Mouse (Mus musculus): ENCODE data around the gene Gm7271.

DNA sequence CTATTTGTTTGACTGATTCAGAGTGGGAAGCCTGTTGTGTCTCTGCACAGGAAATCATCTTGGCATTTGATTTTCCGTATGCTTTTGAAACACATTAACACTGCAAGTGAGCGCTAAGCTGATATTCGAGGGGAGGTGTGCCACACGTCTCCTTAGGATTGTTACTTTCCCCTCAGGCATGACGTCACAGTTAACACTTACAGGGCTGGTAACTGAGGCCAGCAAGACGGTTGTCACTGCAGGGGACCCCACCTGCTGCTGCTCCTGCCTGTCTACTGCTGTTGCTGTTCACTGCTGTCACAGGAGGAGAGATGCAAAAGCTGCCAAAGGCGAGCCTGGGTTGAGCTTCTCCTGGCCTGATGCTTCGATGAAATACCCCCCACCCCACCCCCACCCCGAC lies 6.1 kb upstream of the Gm7271 start:
- no peak for TF ChIP-seq CTCF (IDR thresholded peaks at IDR 0.05; ENCODE audit: low read depth)
- no peak for TF ChIP-seq EP300 (optimal IDR thresholded peaks at IDR 0.05)

All from stomach, postnatal 0 days (tissue).